Mouse (Mus musculus) ES-E14 (cell line): ENCODE data around the gene Ccdc157. TPM values are rescaled to one million over a fixed set of nuclear protein-coding genes. Genes with fewer than 3 reads are reported as not detected.
"Not testable (repeated sequence)": the region's sequence is repeated elsewhere in the genome, so short reads cannot be mapped to it uniquely, and the experiment has no call there.

Experiments used
- DNase-seq: peaks from one replicate; pipeline ENCODE4 v3.0.0-alpha.2; 2013; ENCODE audit warnings: low read depth, low spot score
- H3K27ac ChIP-seq: 2 replicates; pipeline ENCODE4 v1.5.1; 2012; ENCODE audit warnings: low read depth, mild to moderate bottlenecking, low read length, moderate library complexity, mixed read lengths; ENCODE audit not compliant: poor library complexity, insufficient read depth, severe bottlenecking
- H3K36me3 ChIP-seq: 2 replicates; pipeline ENCODE4 v1.6.1; 2012; ENCODE audit warnings: mild to moderate bottlenecking, low read length, moderate library complexity, mixed read lengths; ENCODE audit not compliant: control insufficient read depth, poor library complexity, insufficient read depth, severe bottlenecking
- H3K4me1 ChIP-seq, 2 experiments: fragments of 150-350 bp in 1 of 2; sonication (generic) in 1 of 2; 2 replicates each; pipeline ENCODE4 v1.6.1; 2012; ENCODE audit warnings: low read length in 2 of 2, mild to moderate bottlenecking in 1 of 2, mixed read lengths in 1 of 2; ENCODE audit not compliant: control insufficient read depth in 2 of 2, insufficient read depth in 2 of 2, poor library complexity in 1 of 2
- H3K4me3 ChIP-seq, 2 experiments: fragments of 150-350 bp in 1 of 2; sonication (generic) in 1 of 2; 2 replicates each; pipeline ENCODE4 v1.5.1; 2012; ENCODE audit warnings: low read length in 2 of 2, low read depth in 1 of 2, mild to moderate bottlenecking in 1 of 2, mixed read lengths in 1 of 2; ENCODE audit not compliant: insufficient read depth in 1 of 2, poor library complexity in 1 of 2, severe bottlenecking in 1 of 2
- H3K9ac ChIP-seq: 2 replicates; pipeline ENCODE4 v1.6.1; 2012; ENCODE audit warnings: low read depth, mild to moderate bottlenecking, low read length, mixed read lengths; ENCODE audit not compliant: poor library complexity, insufficient read depth, severe bottlenecking
- H3K9me3 ChIP-seq: fragments of 150-350 bp; sonication (generic); 2 replicates; pipeline ENCODE4 v1.6.1; 2012; ENCODE audit warnings: low read depth, mild to moderate bottlenecking, low read length; ENCODE audit not compliant: control insufficient read depth, insufficient read depth
- CHD2 ChIP-seq: IDR thresholded peaks from 2 replicates; pipeline ENCODE4 v1.6.1; 2014; ENCODE audit warnings: mild to moderate bottlenecking, low read depth, low read length, inconsistent platforms
- HCFC1 ChIP-seq: IDR thresholded peaks from 2 replicates; pipeline ENCODE4 v1.6.1; 2012; ENCODE audit warnings: low read length, inconsistent platforms, borderline replicate concordance; ENCODE audit not compliant: insufficient read depth
- MAFK ChIP-seq: IDR thresholded peaks from 2 replicates; pipeline ENCODE4 v1.6.1; 2014; ENCODE audit warnings: mild to moderate bottlenecking, low read depth, low read length, inconsistent platforms; ENCODE audit not compliant: insufficient read depth
- ZC3H11A ChIP-seq: IDR thresholded peaks from 2 replicates; pipeline ENCODE4 v1.6.1; 2012; ENCODE audit warnings: low read depth, mild to moderate bottlenecking, inconsistent platforms, low read length, borderline replicate concordance
- ZNF384 ChIP-seq: IDR thresholded peaks from 2 replicates; pipeline ENCODE4 v1.6.1; 2012; ENCODE audit warnings: low read depth, low read length, inconsistent platforms
- in situ Hi-C, 2 experiments: fragments of 600-800 bp; cut with MboI; formaldehyde crosslinking; loops; one replicate each; pipeline ENCODE4 v1.15.1; 2025; ENCODE audit warnings: low sequenced_read_pairs in 2 of 2, inconsistent platforms in 1 of 2; ENCODE audit not compliant: unreplicated experiment in 2 of 2
- total RNA-seq: library from RNA; depleted of rRNA; stranded (reverse); fragments of 300-350 nt; gene quantifications from 2 replicates; pipeline ENCODE4 v1.2.3, GENCODE M21; 2012

Ccdc157 gene
- total RNA-seq, 1 experiment, result 4.3 TPM

GRCm38 (mm10) chr11:4113970-4114369, 46.1 kb downstream of the Ccdc157 start:
- Histone ChIP-seq H3K9me3 (no peaks in the 10 kb centered on the region), H3K4me3 (no peak overlapping the region), H3K36me3 (no peaks in the 10 kb centered on the region; the same call in 1 of the 2 replicates), H3K4me1 (peaks cover 0 to 2% of the 10 kb centered on the region in 2 experiments; a peak in 1 of 4 replicates), H3K27ac (no peak overlapping the region), H3K9ac (no peak overlapping the region)
- in situ Hi-C loops, result no loop called here
- no peak for DNase-seq
- TF ChIP-seq CHD2 (no peak), HCFC1 (no peak), ZC3H11A (no peak), ZNF384 (no peak), MAFK (no peak)

DNA sequence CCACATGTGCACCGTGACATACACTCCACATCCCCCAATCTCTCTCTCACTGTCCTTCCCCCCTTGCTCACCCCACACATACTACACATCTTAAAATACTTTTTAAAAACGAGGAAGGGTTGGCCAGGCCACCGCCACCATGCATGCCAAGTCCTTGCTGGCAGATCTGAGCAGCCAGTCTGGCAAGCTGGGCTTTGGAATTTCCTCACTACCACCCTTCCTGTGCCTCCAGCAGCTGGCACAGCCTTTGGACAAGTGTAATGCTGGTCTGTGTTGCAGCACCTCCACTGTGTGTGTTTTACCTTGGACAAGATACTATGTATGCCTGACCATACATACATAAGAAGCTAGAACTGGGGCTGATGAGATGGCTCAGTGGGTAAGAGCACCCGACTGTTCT, 46.6 kb downstream of the Ccdc157 start:
- DNase-seq, result no peak
- TF ChIP-seq ZC3H11A (no peak), HCFC1 (no peak), CHD2 (no peak), ZNF384 (no peak), MAFK (no peak)
- Histone ChIP-seq H3K36me3 (no peaks in the 10 kb centered on the region; the same call in 1 of the 2 replicates), H3K4me1 (no peaks in the 10 kb centered on the region), H3K27ac (no peak overlapping the region), H3K9ac (no peak overlapping the region), H3K9me3 (no peaks in the 10 kb centered on the region), H3K4me3 (no peak overlapping the region)
- in situ Hi-C loops, result no loop called here

DNA sequence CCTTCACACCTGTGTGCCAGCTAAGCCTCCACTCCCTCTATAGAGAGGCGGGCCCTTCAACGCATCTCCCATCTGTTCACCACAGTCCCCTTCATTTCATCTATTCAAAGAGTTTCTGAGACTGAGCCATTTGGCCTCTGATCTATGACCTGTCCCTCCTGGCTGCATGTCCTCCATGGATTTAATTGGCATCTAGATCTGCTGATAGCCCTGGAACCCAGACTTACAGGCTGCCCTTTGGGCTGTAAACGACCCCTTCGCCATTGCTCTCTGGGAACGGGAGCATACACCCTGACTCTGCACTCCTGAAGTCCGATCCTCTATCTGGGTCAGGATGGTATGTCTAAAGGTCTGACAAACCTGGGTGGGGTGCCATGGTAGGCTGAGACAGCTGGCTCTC, 47.2 kb downstream of the Ccdc157 start:
- Histone ChIP-seq H3K4me1 (no peaks in the 10 kb centered on the region), H3K27ac (no peak overlapping the region), H3K9ac (no peak overlapping the region), H3K36me3 (no peaks in the 10 kb centered on the region; the same call in 1 of the 2 replicates), H3K9me3 (no peaks in the 10 kb centered on the region), H3K4me3 (no peak overlapping the region)
- in situ Hi-C loops, result no loop called here
- DNase-seq, result no peak
- TF ChIP-seq ZNF384 (no peak), MAFK (no peak), CHD2 (no peak), ZC3H11A (no peak), HCFC1 (no peak)

DNA sequence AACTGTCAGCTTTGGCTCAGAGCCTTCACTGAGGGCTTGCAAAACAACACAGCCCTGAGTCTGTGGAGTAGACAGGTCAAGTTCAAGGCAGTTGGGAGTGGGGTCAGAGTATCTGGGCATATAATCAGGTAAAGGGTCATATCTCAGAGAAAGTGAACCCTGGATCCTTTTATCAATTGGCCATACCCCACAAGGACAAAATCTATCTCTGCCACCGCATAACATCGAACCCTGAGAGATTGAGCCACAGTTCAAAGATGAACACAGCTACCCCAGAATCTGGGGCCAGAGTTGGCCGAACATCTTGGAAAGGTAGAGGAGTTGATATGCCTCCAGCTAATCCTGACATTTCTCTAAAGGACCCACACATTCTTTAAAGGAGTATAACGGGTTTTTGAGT, 48.1 kb downstream of the Ccdc157 start:
- Histone ChIP-seq H3K9ac (no peak overlapping the region), H3K9me3 (no peaks in the 10 kb centered on the region), H3K27ac (no peak overlapping the region), H3K4me1 (no peaks in the 10 kb centered on the region), H3K4me3 (no peak overlapping the region), H3K36me3 (no peaks in the 10 kb centered on the region; the same call in 1 of the 2 replicates)
- no peak for DNase-seq
- TF ChIP-seq ZNF384 (no peak), HCFC1 (no peak), ZC3H11A (no peak), CHD2 (no peak), MAFK (no peak)
- in situ Hi-C loops, result no loop called here

DNA sequence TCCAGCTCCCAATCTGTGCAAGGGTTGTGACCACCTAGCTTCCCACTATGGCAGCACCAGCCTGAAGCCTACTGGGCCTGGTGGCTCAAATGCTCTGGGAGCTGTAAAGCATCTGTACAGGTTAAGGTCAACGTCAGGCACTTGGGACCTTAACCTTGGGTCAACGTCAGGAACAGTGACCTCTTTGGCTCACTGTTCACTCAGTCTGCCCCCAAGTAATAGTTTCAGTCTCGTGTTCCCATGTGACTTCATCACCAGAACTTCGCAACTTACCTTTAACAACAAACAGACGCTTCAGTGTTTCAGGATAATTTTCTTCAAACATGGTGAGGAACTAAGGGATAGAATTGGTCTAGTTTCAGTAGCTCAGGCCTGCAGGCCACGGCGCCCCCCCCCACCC, 51.4 kb downstream of the Ccdc157 start:
- in situ Hi-C loops, result no loop called here
- DNase-seq, result no peak
- H3K9me3 ChIP-seq, result no peaks in the 10 kb centered on the region
- TF ChIP-seq ZNF384 (no peak), HCFC1 (no peak), MAFK (no peak), CHD2 (no peak), ZC3H11A (no peak)
- no peak overlapping the region for H3K27ac ChIP-seq
- no peak overlapping the region for H3K9ac ChIP-seq
- H3K4me1 ChIP-seq, result no peaks in the 10 kb centered on the region
- no peaks in the 10 kb centered on the region; the same call in 1 of the 2 replicates for H3K36me3 ChIP-seq
- no peak overlapping the region for H3K4me3 ChIP-seq

GRCm38 (mm10) chr11:4107901-4108300, 52.2 kb downstream of the Ccdc157 start:
- H3K4me3 ChIP-seq, H3K4me1 ChIP-seq, in situ Hi-C loops, H3K27ac ChIP-seq, H3K9me3 ChIP-seq, H3K36me3 ChIP-seq, H3K9ac ChIP-seq, DNase-seq: not testable (repeated sequence)
